In the genomic region with DNA sequence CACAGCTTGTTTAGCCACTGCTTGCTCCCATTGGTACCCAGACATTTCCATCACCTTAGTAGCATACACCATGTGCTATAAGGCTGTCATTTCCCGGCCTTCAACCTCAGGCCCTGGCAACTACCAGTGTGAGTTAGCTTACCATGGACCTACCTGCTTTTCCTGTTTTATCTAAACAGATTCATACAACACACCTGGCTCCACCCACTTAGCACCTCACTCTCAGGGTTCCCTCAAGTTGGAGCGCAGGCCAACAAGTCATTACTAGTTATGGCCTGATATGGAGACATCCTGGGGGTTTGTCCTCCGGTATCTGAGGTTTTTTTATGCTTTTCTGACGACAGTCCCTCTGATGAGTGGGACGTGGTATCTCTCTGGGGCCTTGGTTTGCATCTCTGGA, we compare ENCODE assay signal across 25 mouse cellular contexts. TPM values are rescaled to one million over a fixed set of nuclear protein-coding genes. Genes with fewer than 3 reads are reported as not detected.
A peak's percentile ranks its signal among the peaks of the same experiment; 100 is the strongest.
DNase-seq lines count a peak whose midpoint lies in the region; ATAC-seq and TF ChIP-seq lines count a peak whose summit lies in the region.
"Had no signal": no experiment of that assay in that cellular context is flagged by ENCODE, and none has a peak within 500 bp of the region (broad histone marks: within the 10 kb centered on the region; RNA-seq: fewer than 3 reads in every experiment).

No protein-coding gene starts in this region.

- peaks cover 98% of the 10 kb centered on the region for H3K79me2 ChIP-seq in macrophage (ENCODE audit: inconsistent target)

- intact Hi-C loops in gastrocnemius, adult 2 months (cut with DNase I), result no loop called here
- intact Hi-C loops in gastrocnemius, postnatal 36 days (cut with DNase I), result no loop called here

- peak overlapping the region; percentile 4; the same call in 1 of the 2 replicates for H3K27ac ChIP-seq in gastrocnemius, adult 2 months
- H3K27ac ChIP-seq in heart, postnatal 0 days (ENCODE audit: low read depth), result peak overlapping the region; percentile 81
- 0 out of 2 replicates have a peak overlapping the region, but pooled peaks have one; percentile 73 for H3K27ac ChIP-seq in ES-Bruce4 (ENCODE audit: insufficient read depth, low read length)
- H3K27ac ChIP-seq in macrophage, result peak overlapping the region; percentile 80; the same call in 1 of the 2 replicates
- H3K27ac ChIP-seq: hindbrain, embryonic 13.5 days; limb, embryonic 10.5 days; liver, embryonic 15.5 days; midbrain, embryonic 12.5 days had no signal

- H3K4me3 ChIP-seq in gastrocnemius, adult 2 months, result no peak overlapping the region
- no peak overlapping the region for H3K4me3 ChIP-seq in heart, postnatal 0 days (ENCODE audit: low read depth, low read length)
- H3K4me3 ChIP-seq in ES-Bruce4 (ENCODE audit: low read depth, low read length) (no peak overlapping the region), macrophage (ENCODE audit: inconsistent target) (no peak overlapping the region)
- H3K4me3 ChIP-seq: hindbrain, embryonic 13.5 days; limb, embryonic 10.5 days; limb, embryonic 15.5 days; liver, embryonic 15.5 days; midbrain, embryonic 12.5 days had no signal

- H3K9me3 ChIP-seq in heart, postnatal 0 days (replicated peaks; ENCODE audit: control insufficient read depth, low read length), result no peaks in the 10 kb centered on the region
- H3K9me3 ChIP-seq in ES-Bruce4 (replicated peaks; ENCODE audit: control insufficient read depth, insufficient read depth, low read length, poor library complexity, severe bottlenecking), result no peaks in the 10 kb centered on the region
- H3K9me3 ChIP-seq: hindbrain, embryonic 13.5 days; limb, embryonic 10.5 days; limb, embryonic 15.5 days; liver, embryonic 15.5 days; midbrain, embryonic 12.5 days had no signal

- 82% methylated on average over 5 of the region's 5 CpGs for WGBS in heart, postnatal 0 days
- WGBS in macrophage (ENCODE audit: missing documents), result 97% methylated on average over 5 of the region's 5 CpGs

- no peak overlapping the region for H3K4me2 ChIP-seq in heart, postnatal 0 days (ENCODE audit: low read depth, low read length)
- H3K4me2 ChIP-seq: hindbrain, embryonic 13.5 days; limb, embryonic 15.5 days; liver, embryonic 15.5 days; lung, embryonic 14.5 days; midbrain, embryonic 12.5 days had no signal

- no peaks in the 10 kb centered on the region for H3K27me3 ChIP-seq in heart, postnatal 0 days (ENCODE audit: control insufficient read depth, insufficient read depth, low read length)
- H3K27me3 ChIP-seq in ES-Bruce4 (ENCODE audit: control insufficient read depth, insufficient read depth, low read length, poor library complexity, severe bottlenecking), result no peaks in the 10 kb centered on the region
- H3K27me3 ChIP-seq: hindbrain, embryonic 13.5 days; limb, embryonic 15.5 days; liver, embryonic 15.5 days; midbrain, embryonic 12.5 days had no signal

- DNase-seq in gastrocnemius, adult 2 months, result no peak
- no peak for DNase-seq in gastrocnemius, postnatal 36 days
- no peak for DNase-seq in heart, postnatal 0 days (ENCODE audit: low spot score)
- no peak for DNase-seq in heart, adult 18-20 months
- DNase-seq in liver, result no peak
- DNase-seq: adrenal gland, postnatal 14 days; cerebellum, adult 11-12 months; cerebellum, postnatal 10 days; gastrocnemius, postnatal 25 days; kidney, adult 8-10 months; kidney, postnatal 10 days; lung, embryonic 14.5 days; lung, postnatal 14 days; retina, postnatal 1 day; right cerebral cortex, postnatal 14 days; thymus, postnatal 14 days had no signal

- TF ChIP-seq CTCF in gastrocnemius, adult 2 months (IDR thresholded peaks at IDR 0.05), result no peak
- TF ChIP-seq CTCF in heart, postnatal 0 days (IDR thresholded peaks at IDR 0.05; ENCODE audit: low read depth), result no peak
- TF ChIP-seq CTCF in ES-Bruce4 (IDR thresholded peaks at IDR 0.05; ENCODE audit: low read depth, low read length), result no peak

- no peak for ATAC-seq in heart, postnatal 0 days (ENCODE audit: insufficient read depth, low read depth)
- ATAC-seq: forebrain, embryonic 14.5 days; intestine, embryonic 16.5 days had no signal

- TF ChIP-seq POLR2A in ES-Bruce4 (IDR thresholded peaks at IDR 0.05; ENCODE audit: insufficient read depth, low read length), result no peak

- no peak for TF ChIP-seq EP300 in heart, postnatal 0 days (IDR thresholded peaks at IDR 0.05; ENCODE audit: low read depth)
- TF ChIP-seq EP300 in ES-Bruce4 (IDR thresholded peaks at IDR 0.05; ENCODE audit: insufficient read depth, low read depth, low read length), result no peak

- H3K9ac ChIP-seq in heart, postnatal 0 days (replicated peaks; ENCODE audit: low read depth, low read length), result no peak overlapping the region
- H3K9ac ChIP-seq in ES-Bruce4 (ENCODE audit: low read depth, poor library complexity, severe bottlenecking), result no peak overlapping the region
- H3K9ac ChIP-seq: hindbrain, embryonic 13.5 days; limb, embryonic 15.5 days; liver, embryonic 15.5 days; lung, embryonic 14.5 days; midbrain, embryonic 12.5 days had no signal

- H3K4me1 ChIP-seq in heart, postnatal 0 days (ENCODE audit: control insufficient read depth, insufficient read depth), result peaks cover 40% of the 10 kb centered on the region
- peaks cover 5% of the 10 kb centered on the region for H3K4me1 ChIP-seq in ES-Bruce4 (ENCODE audit: control insufficient read depth, insufficient read depth, low read length)

- H3K36me3 ChIP-seq in heart, postnatal 0 days (replicated peaks; ENCODE audit: control insufficient read depth, insufficient read depth, low read length), result 0 out of 2 replicates have a peak, but pooled peaks cover 4% of the 10 kb centered on the region
- no peaks in the 10 kb centered on the region for H3K36me3 ChIP-seq in ES-Bruce4 (ENCODE audit: control insufficient read depth, insufficient read depth, low read length, poor library complexity, severe bottlenecking)
- H3K36me3 ChIP-seq in macrophage (ENCODE audit: inconsistent target), result no peaks in the 10 kb centered on the region
- H3K36me3 ChIP-seq: hindbrain, embryonic 13.5 days; limb, embryonic 10.5 days; limb, embryonic 15.5 days; liver, embryonic 15.5 days; midbrain, embryonic 12.5 days had no signal

RNA-seq across cellular contexts. Expression of a gene that starts 18.3 kb away (rescaled TPM):
- 10 to 100 TPM in 1 of 2 experiments, 1 to 10 TPM in 1; 7.9 to 13.2 TPM for total RNA-seq in gastrocnemius, adult 2 months (2021)
- total RNA-seq in gastrocnemius, postnatal 36 days (2021), result 10 to 100 TPM; 10.6 to 10.7 TPM
- total RNA-seq in heart, postnatal 0 days (2014; rRNA removed; ENCODE audit: low replicate concordance), result 6.4 and 7.7 TPM in 2 replicates
- polyA plus RNA-seq in heart, postnatal 0 days (2015; fragmentation: Nextera tagmentation; extraction: Ambion mirVana), result 10.0 and 11.4 TPM in 2 replicates
- total RNA-seq in heart, adult 18-20 months (2021), result 10 to 100 TPM; 52.3 to 62.0 TPM
- 77.7 and 84.7 TPM in 2 replicates for polyA plus RNA-seq in ES-Bruce4 (2011; ENCODE audit: insufficient read depth, insufficient read length, low read depth, missing spikeins)
- 100 to 1,000 TPM; 230 to 652 (median 349) TPM for total RNA-seq in macrophage (2018; cell fraction: chromatin; rRNA removed)
- total RNA-seq in macrophage (2018; cell fraction: cytosol; rRNA removed), result 10 to 100 TPM; 45.7 to 98.1 (median 65.6) TPM
- total RNA-seq in macrophage (2018; cell fraction: nucleus; rRNA removed), result 100 to 1,000 TPM; 117 to 400 (median 216) TPM
- 77.2 to 118 TPM (median 110 TPM) in 3 replicates for polyA plus RNA-seq in macrophage (2018)

RNA-seq across cellular contexts. Expression of a gene that starts 28.6 kb away (rescaled TPM):
- total RNA-seq in gastrocnemius, adult 2 months (2021), result 10 to 100 TPM; 24.5 to 29.0 TPM
- total RNA-seq in gastrocnemius, postnatal 36 days (2021), result 10 to 100 TPM; 19.2 to 23.8 TPM
- 42.2 and 69.4 TPM in 2 replicates for total RNA-seq in heart, postnatal 0 days (2014; rRNA removed; ENCODE audit: low replicate concordance)
- 19.1 and 20.3 TPM in 2 replicates for polyA plus RNA-seq in heart, postnatal 0 days (2015; fragmentation: Nextera tagmentation; extraction: Ambion mirVana)
- 10 to 100 TPM; 26.2 to 27.4 TPM for total RNA-seq in heart, adult 18-20 months (2021)
- polyA plus RNA-seq in ES-Bruce4 (2011; ENCODE audit: insufficient read depth, insufficient read length, low read depth, missing spikeins) (71.9 and 72.5 TPM in 2 replicates), macrophage (2018) (44.0 to 60.9 TPM (median 45.0 TPM) in 3 replicates)
- 100 to 1,000 TPM; 139 to 319 (median 251) TPM for total RNA-seq in macrophage (2018; cell fraction: chromatin; rRNA removed)
- total RNA-seq in macrophage (2018; cell fraction: cytosol; rRNA removed), result 10 to 100 TPM; 30.7 to 54.7 (median 44.4) TPM
- total RNA-seq in macrophage (2018; cell fraction: nucleus; rRNA removed), result 100 to 1,000 TPM in 15 of 26 experiments, 10 to 100 TPM in 11; 80.4 to 185 (median 108) TPM

Comparison
In these comparisons a context has a peak if more than half of its experiments do, and no peak if none do; other contexts are left out.
1. H3K27ac ChIP-seq: peak in every context shown above with its lines; median percentile 81 in heart, postnatal 0 days; 80 in macrophage; 73 in ES-Bruce4; 4 in gastrocnemius, adult 2 months.